Mouse (Mus musculus): ENCODE results near the gene Slc45a2. TPM values are rescaled to one million over a fixed set of nuclear protein-coding genes. Genes with fewer than 3 reads are reported as not detected.

Slc45a2 gene
- under 0.01 TPM in 1 of 2 replicates, not detected in the other for total RNA-seq (2014; rRNA removed)
- 0.02 and 0.04 TPM in 2 replicates for polyA plus RNA-seq (2012; rRNA removed)

- Histone ChIP-seq H3K27ac (replicated peaks; ENCODE audit: insufficient read depth, low read depth, low read length) (no peak within 1 kb of the TSS), H3K4me1 (ENCODE audit: control insufficient read depth, insufficient read depth, low read length) (peaks cover 5% of the 10 kb centered on the region), H3K9ac (ENCODE audit: low read depth, low read length) (no peak within 1 kb of the TSS), H3K79me2 (ENCODE audit: control insufficient read depth, insufficient read depth, low read length) (no peaks in the 10 kb centered on the region), H3K4me3 (ENCODE audit: insufficient read depth, low read depth, low read length) (no peak within 1 kb of the TSS), H3K27me3 (ENCODE audit: control insufficient read depth, insufficient read depth, low read length) (no peaks in the 10 kb centered on the region), H3K36me3 (ENCODE audit: control insufficient read depth, insufficient read depth, low read length) (peaks cover 13% of the 10 kb centered on the region)
- TF ChIP-seq POLR2A (IDR thresholded peaks at IDR 0.05; ENCODE audit: extremely low read depth, insufficient read depth, low read length) (no peak), CTCF (IDR thresholded peaks at IDR 0.05; ENCODE audit: low read depth, low read length) (no peak)
- DNase-seq (ENCODE audit: extremely low read depth, low read depth, low spot score) = no peak
- 79% methylated on average over 7 of the region's 7 CpGs for WGBS
Measured at GRCm38 (mm10) chr15:11000421-11000820, at the start of gene Slc45a2. Gene Slc45a2 (plus strand): TSS chr15:11000721.

GRCm38 (mm10) chr15:10951951-10952759 lies 48.4 kb upstream of the Slc45a2 start, which contains the start of gene C1qtnf3:
Gene C1qtnf3 (plus strand): TSS chr15:10952332.
- TF ChIP-seq POLR2A (IDR thresholded peaks at IDR 0.05; ENCODE audit: extremely low read depth, insufficient read depth, low read length) (no peak), CTCF (IDR thresholded peaks at IDR 0.05; ENCODE audit: low read depth, low read length) (no peak)
- no peaks in the 10 kb centered on the region for H3K36me3 ChIP-seq (ENCODE audit: control insufficient read depth, insufficient read depth, low read length)
- H3K9ac ChIP-seq (ENCODE audit: low read depth, low read length) = no peak within 1 kb of the TSS
- no peak within 1 kb of the TSS for H3K4me3 ChIP-seq (ENCODE audit: insufficient read depth, low read depth, low read length)
- 95% methylated on average over 23 of the region's 23 CpGs for WGBS
- H3K4me1 ChIP-seq (ENCODE audit: control insufficient read depth, insufficient read depth, low read length) = peaks cover 18% of the 10 kb centered on the region
- H3K79me2 ChIP-seq (ENCODE audit: control insufficient read depth, insufficient read depth, low read length) = no peaks in the 10 kb centered on the region
- H3K27me3 ChIP-seq (ENCODE audit: control insufficient read depth, insufficient read depth, low read length) = no peaks in the 10 kb centered on the region
- no peak for DNase-seq (ENCODE audit: extremely low read depth, low read depth, low spot score)
- H3K27ac ChIP-seq (replicated peaks; ENCODE audit: insufficient read depth, low read depth, low read length) = no peak within 1 kb of the TSS

- no peaks in the 10 kb centered on the region for H3K79me2 ChIP-seq (ENCODE audit: control insufficient read depth, insufficient read depth, low read length)
- DNase-seq (ENCODE audit: extremely low read depth, low read depth, low spot score) = peak; percentile 75
- 28% methylated on average over 4 of the region's 4 CpGs for WGBS
- no peaks in the 10 kb centered on the region for H3K36me3 ChIP-seq (ENCODE audit: control insufficient read depth, insufficient read depth, low read length)
- H3K4me1 ChIP-seq (ENCODE audit: control insufficient read depth, insufficient read depth, low read length) = peaks cover 18% of the 10 kb centered on the region
- H3K27me3 ChIP-seq (ENCODE audit: control insufficient read depth, insufficient read depth, low read length) = no peaks in the 10 kb centered on the region
- no peak for TF ChIP-seq CTCF (IDR thresholded peaks at IDR 0.05; ENCODE audit: low read depth, low read length)
- no peak overlapping the region for H3K4me3 ChIP-seq (ENCODE audit: insufficient read depth, low read depth, low read length)
- H3K27ac ChIP-seq (replicated peaks; ENCODE audit: insufficient read depth, low read depth, low read length) = no peak overlapping the region
- no peak overlapping the region for H3K9ac ChIP-seq (ENCODE audit: low read depth, low read length)
Measured at GRCm38 (mm10) chr15:10952760-10953305, 47.7 kb upstream of the Slc45a2 start.

- H3K9ac ChIP-seq (ENCODE audit: low read depth, low read length) = no peak overlapping the region
- no peaks in the 10 kb centered on the region for H3K36me3 ChIP-seq (ENCODE audit: control insufficient read depth, insufficient read depth, low read length)
- H3K4me3 ChIP-seq (ENCODE audit: insufficient read depth, low read depth, low read length) = no peak overlapping the region
- no peak for DNase-seq (ENCODE audit: extremely low read depth, low read depth, low spot score)
- TF ChIP-seq POLR2A (IDR thresholded peaks at IDR 0.05; ENCODE audit: extremely low read depth, insufficient read depth, low read length) = no peak
- no peak for TF ChIP-seq CTCF (IDR thresholded peaks at IDR 0.05; ENCODE audit: low read depth, low read length)
- H3K27ac ChIP-seq (replicated peaks; ENCODE audit: insufficient read depth, low read depth, low read length) = peak overlapping the region; percentile 64
- peaks cover 24% of the 10 kb centered on the region for H3K4me1 ChIP-seq (ENCODE audit: control insufficient read depth, insufficient read depth, low read length)
- 97% methylated on average over 1 of the region's 1 CpGs for WGBS
- H3K27me3 ChIP-seq (ENCODE audit: control insufficient read depth, insufficient read depth, low read length) = no peaks in the 10 kb centered on the region
- H3K79me2 ChIP-seq (ENCODE audit: control insufficient read depth, insufficient read depth, low read length) = no peaks in the 10 kb centered on the region
Measured at GRCm38 (mm10) chr15:10953465-10953864, 47.1 kb upstream of the Slc45a2 start.

GRCm38 (mm10) chr15:10954381-10955016 lies 46.0 kb upstream of the Slc45a2 start:
- peaks cover 26% of the 10 kb centered on the region for H3K4me1 ChIP-seq (ENCODE audit: control insufficient read depth, insufficient read depth, low read length)
- H3K27me3 ChIP-seq (ENCODE audit: control insufficient read depth, insufficient read depth, low read length) = no peaks in the 10 kb centered on the region
- H3K27ac ChIP-seq (replicated peaks; ENCODE audit: insufficient read depth, low read depth, low read length) = peak overlapping the region; percentile 79
- H3K79me2 ChIP-seq (ENCODE audit: control insufficient read depth, insufficient read depth, low read length) = no peaks in the 10 kb centered on the region
- peak; percentile 89 for DNase-seq (ENCODE audit: extremely low read depth, low read depth, low spot score)
- TF ChIP-seq CTCF (IDR thresholded peaks at IDR 0.05; ENCODE audit: low read depth, low read length) = no peak
- no peak for TF ChIP-seq POLR2A (IDR thresholded peaks at IDR 0.05; ENCODE audit: extremely low read depth, insufficient read depth, low read length)
- peak overlapping the region; percentile 9; the same call in 1 of the 2 replicates for H3K9ac ChIP-seq (ENCODE audit: low read depth, low read length)
- H3K4me3 ChIP-seq (ENCODE audit: insufficient read depth, low read depth, low read length) = no peak overlapping the region
- 23% methylated on average over 6 of the region's 6 CpGs for WGBS
- no peaks in the 10 kb centered on the region for H3K36me3 ChIP-seq (ENCODE audit: control insufficient read depth, insufficient read depth, low read length)
